Mouse (Mus musculus): Measurements from ENCODE around the gene 1700010I14Rik.
A peak's percentile ranks its signal among the peaks of the same experiment; 100 is the strongest.

1700010I14Rik gene

DNA sequence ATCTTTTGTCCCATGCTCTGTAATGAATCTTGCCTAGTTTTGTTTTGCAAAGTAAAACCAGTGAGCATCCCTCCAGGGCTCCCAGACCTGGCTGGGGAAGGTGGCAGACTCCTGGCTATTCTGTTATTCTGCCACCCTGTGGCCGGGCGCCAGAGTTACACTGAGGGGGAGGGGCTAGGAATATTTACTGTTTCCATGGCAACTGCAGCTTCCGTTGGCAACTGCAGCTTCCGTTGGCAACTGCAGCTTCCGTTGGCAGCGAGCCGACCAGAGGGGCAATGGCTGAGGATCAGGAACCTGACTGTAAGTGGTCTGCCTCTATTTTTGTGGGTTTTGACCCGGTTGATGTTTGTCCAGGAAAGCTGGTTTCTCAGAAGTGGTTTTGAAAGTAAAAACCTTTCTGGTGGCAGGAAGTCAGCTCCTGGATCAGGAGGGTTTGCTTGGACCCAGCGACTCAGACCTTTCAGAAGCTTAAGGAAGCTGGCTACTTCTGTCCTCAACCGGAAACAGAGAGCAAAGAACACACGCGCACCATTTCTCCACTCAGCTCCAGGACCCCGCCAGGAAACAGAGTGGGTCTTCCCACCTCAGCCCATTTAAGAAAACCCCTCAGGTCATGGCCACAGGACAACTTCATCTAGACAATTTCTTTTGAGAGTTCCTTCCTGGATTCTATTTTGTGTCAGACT lies at the start of gene 1700010I14Rik:
Gene 1700010I14Rik, plus strand, starts transcription at position 215 of the 689 bp plus-strand sequence.
- DNase-seq (ENCODE audit: low spot score): peak; percentile 80

DNA sequence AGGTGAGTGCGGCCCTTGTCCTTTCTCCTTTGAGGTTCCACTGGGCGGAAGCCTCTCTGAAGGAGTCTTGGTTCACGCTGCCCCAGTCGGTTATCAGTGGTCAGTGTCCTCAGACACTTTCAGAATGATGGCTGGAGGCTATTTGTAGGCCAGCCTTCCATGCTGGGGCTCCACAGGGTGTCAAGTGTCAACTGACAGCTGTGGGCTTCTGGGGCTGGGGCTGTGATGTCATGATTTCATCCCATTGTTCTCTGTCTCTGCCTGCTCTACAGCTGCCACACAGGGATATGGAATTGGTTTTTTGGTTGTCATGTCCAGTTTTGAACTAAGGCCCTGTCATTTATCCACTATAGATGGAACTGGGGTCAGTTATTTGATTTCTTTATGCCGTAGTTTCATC lies 36.5 kb upstream of the 1700010I14Rik start:
- DNase-seq (ENCODE audit: low spot score): no peak

DNA sequence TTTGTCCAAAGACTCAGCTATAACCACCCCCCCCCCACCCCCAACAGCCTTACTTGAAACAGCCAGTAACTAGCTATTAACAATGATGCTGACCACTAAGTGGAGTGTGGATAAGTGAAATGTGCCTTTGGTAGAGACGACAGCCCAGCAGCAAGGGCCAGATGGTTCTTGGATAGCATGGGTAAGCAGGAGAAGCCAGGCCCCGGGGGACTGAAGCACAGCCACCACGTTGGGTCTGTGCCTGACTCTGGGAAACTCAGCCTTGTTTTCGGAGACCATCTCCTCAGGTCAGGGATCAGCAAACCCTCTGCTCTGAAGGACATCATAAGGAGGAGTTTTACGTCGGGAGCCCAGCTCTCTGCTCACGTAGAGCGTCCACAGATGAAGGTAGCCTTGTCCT lies 35.2 kb upstream of the 1700010I14Rik start:
- no peak for DNase-seq (ENCODE audit: low spot score)

DNA sequence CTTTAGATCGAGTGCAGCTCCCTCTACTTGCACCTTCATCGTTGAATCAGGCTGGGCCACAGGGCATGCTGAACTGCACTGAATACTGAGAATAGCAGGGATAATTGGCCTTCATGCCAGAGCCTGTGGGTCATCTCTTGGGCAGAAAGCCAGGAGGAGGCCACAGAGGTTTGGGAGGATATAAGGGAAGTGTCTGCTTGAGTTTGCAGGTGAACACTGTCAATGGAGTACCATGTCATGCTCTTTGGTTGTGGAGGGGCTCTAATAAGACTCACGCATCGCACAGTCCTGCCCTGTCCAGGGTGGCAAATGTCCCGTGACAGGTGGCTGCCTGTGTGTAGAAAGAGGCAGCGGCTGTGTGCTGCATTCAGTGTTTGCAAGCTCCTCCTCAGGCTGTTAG lies 30.0 kb upstream of the 1700010I14Rik start:
- DNase-seq (ENCODE audit: low spot score): no peak

DNA sequence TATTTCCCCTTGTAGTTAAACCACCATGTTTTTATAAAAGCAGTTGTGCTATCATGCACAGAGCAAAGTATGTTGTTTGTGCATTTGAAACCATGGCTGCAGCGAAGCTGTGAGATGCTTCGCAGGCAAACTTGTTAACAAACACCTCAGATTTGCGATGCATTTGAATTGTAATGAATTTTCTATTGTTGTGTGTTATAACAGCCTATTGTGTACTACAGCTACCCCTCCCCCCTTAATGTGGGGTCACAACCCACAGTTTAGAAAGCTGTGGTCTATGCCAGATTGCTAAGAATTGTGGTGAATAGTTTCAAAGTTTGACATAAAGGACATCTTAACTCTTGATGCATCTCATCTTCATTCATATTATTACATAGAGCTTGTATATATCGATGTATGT lies 27.7 kb upstream of the 1700010I14Rik start:
- no peak for DNase-seq (ENCODE audit: low spot score)

DNA sequence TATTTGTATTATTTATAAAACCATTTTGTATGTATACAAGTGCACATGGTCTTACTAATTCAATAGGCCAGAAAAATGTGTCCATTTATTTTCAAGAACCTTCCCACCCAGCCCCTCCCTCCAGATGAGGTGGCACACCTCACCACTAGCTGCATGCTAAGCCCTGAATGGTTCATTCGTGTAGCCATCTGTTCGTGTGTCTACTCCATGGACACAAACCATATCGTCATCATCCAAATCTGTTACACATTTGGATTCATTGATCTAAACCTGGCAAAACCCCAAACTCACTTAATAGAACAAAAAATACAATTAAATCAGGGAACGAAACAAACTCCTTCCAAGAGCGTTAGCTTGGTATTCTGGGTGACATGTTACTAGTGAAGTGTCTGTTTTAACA lies 27.0 kb upstream of the 1700010I14Rik start:
- DNase-seq (ENCODE audit: low spot score): no peak

DNA sequence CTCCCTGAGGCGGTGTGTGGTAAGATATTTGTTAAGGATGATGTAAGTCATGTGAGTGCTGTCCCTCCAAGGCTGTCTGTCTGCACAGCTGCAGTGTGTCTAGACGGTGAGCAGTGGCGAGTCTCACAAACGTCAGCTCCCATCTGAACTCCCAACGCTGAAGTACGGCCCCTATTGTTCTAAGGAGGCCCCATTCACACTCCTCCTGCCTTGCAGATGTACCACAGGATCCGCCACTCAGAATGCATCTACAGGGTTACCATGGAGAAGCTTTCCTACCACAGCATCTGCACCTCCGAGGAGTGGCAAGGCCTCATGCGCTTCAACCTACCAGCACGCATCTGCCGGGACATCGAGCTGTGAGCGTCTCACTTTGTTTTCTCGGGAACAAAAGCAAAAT lies 26.5 kb upstream of the 1700010I14Rik start:
- DNase-seq (ENCODE audit: low spot score): no peak

DNA sequence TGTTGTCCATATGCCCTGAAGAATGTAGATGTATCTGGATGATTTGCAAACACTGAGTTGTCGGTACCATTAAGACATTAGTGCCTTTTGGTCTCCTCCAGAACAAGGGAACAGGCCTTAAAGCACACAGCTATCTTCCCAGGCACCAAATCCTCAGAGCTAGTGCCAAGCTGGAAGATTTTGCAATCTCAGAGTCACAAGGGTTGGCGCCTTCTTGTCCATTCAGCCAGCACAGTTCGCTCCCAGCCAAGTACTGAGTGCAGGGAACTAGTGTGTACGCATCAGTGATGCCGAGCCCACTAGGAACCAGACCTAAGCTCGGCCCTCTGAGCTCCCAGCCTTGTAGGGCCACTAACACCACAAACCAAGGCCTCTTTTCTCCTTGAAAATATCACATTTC lies 23.0 kb upstream of the 1700010I14Rik start:
- no peak for DNase-seq (ENCODE audit: low spot score)

DNA sequence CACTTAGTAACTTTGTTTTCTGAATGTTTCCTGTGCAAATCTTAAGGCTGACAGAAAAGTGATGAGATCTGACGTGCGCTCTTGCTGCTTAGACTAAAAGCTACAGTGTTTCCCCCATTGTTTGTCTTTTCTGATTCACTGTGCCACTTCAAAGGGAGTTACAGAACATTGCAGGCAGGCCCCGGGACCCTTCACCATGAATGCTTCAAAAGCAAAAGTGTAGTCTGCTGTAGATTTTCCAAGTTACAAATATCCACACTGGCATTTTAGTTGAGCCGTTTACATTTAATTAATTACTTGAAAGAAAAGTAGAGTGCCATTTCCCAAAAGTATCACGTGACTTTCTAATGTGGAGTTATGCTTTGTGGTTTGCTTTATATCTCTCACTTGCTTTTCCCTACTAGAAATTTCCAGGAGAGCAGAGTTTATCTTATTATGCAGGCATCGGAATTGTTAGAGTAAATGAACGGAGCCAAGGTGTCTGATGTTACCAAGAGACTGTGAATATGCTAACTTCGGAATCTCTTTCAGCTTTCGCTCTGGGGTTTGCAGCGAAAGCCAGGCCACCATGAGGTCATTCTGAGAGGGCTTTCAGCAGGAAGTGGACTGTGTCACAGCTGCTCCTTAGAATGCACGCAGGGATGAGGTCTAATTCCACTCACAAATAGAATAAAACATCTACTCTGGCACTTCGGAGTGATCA lies 15.8 kb upstream of the 1700010I14Rik start:
- DNase-seq (ENCODE audit: low spot score): no peak

DNA sequence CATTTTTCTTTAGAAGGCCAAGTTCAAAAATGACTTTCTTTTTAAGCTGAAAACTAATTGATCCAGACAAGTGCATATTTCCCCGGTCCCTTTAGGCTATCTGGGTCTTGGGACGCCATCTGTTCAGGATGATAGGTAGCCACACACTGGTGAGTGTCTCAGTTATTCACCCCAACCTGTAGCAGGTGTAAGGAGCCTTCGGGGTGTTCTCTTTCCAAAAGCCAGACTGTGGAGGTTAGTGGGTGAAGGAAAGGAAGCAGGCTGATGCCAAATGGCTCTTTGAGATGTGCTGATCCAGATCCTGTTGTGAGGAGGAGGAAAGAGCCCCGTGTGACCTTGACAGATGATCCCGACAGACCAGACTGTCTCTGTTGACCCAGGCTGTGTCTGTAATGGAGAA lies 14.8 kb upstream of the 1700010I14Rik start:
- DNase-seq (ENCODE audit: low spot score): no peak

DNA sequence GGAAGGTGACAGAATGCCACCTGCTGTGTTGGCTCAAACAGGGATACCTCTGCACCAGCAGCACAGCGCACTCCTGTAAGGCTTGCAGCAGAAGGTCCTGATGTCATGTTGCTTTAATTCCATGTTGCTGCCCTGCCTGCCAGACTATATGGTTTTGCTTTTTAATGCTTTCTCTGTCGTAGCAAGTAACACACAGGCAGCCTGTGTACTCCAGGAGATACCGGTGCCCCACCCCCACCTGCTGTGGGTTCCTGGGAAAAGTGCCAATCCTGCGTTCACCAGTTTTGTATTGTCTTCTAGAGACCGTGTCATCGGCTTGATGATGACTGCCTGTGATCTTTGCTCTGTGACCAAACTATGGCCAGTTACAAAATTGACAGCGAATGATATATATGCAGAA lies 13.7 kb upstream of the 1700010I14Rik start:
- DNase-seq (ENCODE audit: low spot score): no peak

DNA sequence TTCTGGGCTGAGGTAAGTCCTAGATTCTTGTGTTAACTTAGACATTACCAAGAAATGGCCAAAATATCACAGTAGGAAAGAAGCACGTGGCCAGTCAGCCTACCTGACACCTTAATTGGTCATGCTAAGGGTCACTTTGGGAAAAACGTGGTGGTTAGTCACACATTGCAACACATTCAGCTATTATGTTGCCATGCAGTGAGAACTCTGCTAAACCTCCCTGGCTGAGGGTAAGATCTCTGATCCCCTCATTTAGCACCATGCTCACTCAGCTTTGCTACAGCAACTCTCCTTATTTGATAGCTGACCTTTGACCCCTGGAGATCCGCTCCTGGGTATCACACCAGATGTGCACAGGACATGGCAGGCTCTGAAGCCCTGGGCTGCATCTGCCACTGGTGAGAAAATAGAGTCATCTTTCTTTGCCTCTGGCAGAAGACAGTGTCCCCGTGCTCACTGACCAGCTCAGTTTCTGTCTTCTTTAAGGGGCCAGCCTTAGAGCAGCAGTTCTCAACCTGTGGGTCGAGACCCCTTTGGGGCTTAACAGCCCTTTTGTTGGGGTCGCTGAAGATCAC lies 13.2 kb upstream of the 1700010I14Rik start:
- DNase-seq (ENCODE audit: low spot score): no peak

DNA sequence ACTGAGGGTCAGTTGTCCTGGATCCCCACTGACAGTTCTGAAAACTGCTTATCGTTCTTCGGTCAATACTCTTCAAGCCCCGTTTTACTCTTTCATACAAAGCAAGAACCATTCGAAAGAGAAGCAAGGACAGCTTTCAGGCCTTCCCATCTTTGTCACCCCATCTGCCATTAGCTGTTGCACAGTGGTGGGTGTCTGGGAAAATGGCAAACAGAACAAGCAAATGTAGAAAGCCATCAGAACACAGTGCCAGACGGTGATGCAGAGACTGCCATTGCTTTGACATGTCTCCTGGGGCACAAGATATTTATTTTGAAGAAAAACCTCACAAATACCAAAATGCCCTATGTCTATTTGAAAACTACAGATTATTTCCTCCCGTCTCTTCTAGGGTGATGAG lies 11.4 kb upstream of the 1700010I14Rik start:
- DNase-seq (ENCODE audit: low spot score): no peak

DNA sequence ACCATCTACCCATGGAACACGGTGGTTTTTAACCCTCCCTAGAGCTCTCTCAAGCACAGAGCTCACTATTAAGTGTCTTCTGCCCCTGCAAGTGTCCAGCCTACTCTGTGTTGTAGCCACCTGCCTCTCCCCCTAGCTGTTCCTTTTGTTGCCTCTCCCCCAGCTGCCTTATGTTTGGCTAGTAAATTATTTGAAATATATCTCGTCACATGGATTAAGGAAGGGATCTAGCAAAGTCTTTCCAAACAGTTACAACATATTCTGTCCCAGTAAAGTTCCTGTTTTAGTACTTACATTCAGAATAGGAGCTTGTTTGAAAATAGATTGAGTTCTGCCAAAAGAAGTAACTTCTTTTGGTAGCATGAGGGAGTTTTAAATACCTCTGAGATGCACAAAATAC lies 10.9 kb upstream of the 1700010I14Rik start:
- no peak for DNase-seq (ENCODE audit: low spot score)

DNA sequence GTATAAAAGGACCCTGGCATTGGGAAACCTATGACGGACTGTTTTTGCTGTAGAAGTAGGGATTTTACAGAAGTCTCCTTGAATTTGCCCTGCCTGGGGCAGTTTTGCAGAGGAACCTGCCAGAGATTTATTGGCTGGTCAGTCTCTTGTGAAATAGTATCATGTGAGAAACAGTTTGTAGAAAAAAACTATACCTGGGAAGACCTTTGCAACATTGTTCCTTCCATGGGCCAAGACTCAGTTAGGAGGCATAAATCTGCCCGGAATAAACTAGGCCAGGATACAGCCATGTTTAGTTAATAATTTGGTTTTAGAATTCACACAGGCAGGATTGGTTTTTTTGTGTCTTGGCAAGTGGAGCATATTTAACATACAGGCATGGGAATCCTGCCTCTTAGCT lies 4.6 kb upstream of the 1700010I14Rik start:
- no peak for DNase-seq (ENCODE audit: low spot score)

DNA sequence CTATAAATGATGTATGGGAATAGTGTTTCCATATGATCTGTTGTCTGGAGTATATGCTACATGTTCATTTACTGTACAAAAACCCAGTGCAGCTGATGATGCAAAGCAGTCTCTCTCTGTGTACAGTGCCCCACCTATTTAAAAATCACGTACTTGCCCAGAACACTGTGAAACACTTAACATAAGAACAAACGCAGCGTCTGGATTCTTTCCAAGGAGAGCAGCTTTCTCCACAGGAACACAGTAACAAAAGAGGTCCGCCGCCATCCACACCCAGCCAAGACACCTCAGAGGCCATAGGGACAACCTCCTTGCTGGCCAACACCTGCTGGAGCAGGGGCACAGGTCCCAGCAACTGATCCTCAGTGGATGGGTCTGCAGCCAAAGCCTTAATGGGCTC lies 2.4 kb upstream of the 1700010I14Rik start:
- no peak for DNase-seq (ENCODE audit: low spot score)

DNA sequence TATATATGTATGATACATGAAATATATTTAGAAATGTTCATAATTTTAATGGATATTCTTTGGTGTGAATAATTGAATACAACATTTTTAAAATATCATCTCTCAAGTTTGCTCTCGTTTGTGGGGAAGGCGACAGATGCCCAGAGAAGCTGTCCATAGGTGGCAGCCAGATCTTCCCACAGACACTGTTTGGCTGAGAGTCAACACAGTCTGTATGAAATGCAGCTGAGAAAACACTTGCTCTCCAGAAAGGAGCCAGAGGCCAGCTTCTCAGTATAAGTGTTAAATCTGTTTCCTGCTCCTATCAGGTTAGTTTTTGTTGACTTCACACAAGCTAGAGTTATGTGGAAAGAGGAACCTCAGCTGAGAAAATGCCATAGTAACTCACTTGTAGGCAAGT lies 1.6 kb upstream of the 1700010I14Rik start:
- peak; percentile 57 for DNase-seq (ENCODE audit: low spot score)

DNA sequence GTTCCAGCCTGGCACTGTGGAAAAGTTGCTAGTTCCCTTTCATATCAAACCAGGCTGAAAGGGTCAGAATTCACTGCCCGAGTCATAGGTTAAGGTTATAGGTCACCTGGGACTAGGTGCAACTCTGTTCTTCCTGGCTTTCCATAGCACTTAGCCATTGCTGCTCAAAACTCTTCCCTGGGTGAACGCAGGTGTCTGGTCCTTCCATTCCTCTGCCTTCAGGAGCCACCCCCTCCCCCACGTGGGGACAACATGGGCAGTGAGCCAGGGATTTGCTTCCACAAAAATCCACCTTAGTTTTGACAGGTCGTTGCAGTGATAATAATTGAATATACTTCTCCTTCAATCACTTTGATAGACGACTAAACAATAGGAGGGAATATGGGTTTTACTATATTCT lies 764 bp upstream of the 1700010I14Rik start:
- DNase-seq (ENCODE audit: low spot score): no peak

DNA sequence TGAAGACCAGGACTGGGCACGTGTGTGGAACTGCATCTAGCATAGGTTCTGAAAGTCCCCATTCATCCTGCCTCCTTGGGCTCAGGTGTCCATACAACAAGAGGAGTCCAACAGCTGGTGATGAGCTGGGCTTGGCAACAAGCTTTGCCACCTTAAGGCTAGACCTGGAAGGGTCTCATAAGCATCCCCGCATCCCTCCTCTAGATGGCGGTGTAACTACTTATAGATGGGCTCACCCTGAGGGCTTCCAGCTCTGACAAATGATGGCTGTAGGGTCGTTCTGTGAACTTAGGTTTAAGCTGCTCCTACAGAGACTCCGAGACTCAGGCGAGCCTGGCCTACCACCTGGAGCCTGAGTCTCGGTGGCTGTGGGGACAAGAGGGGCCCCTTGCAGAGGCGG lies 3.0 kb downstream of the 1700010I14Rik start:
- DNase-seq (ENCODE audit: low spot score): no peak

DNA sequence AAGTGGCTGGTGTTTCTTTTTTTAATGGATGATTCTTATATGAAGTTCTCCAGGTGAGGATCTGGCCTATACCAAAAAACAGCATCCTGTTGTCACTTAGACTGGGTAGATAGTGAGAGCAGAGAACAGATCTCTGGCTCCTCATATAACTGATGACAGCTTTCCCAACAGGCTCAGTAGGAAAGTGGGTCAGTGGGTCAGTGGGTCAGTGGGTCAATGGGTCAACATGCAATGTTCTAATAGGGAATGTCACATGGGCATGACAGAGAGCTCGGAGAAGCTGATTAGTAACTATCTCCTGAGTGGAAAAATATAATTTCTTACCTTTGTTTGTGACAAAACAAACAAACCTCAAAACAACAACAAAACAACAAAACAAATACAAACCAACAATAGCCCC lies 7.2 kb downstream of the 1700010I14Rik start:
- DNase-seq (ENCODE audit: low spot score): no peak

DNA sequence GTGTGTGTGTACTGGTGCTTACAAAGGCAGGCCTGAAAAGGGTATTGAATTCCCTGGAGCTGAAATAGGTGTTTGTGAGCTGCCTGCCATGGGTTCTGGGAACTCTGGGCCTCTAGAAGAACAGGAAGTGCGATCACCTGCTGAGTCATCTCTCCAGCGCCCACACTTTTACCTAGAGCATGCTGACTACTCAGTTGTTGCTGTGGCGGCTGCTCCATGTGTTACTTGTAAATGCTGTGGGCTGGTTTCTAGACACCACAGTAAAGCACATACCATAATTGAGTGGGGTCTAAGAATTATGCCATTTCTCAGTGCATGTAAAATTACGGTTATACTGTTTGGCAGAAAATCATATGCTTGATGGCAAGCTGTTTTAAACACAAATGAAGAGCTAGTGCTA lies 14.3 kb downstream of the 1700010I14Rik start:
- no peak for DNase-seq (ENCODE audit: low spot score)

DNA sequence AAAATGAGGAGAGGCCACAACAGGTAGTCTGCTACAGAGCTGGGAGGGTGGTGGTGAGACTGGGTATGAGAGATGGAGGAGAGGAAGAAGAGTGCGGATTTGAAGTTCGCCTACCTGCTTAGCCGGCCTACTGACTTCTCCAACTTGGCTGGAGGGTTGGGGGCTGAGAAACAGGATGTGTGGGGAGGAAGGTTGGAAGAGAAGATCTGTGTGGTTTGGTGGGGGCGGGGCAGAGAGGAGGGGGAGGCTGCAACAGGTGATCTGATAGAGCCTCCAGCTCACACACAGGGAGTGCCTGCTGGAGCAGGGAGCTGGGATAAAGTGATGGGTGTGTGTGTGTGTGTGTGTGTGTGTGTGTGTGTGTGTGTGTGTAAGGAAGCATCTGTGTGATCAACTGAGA lies 16.4 kb downstream of the 1700010I14Rik start:
- DNase-seq (ENCODE audit: low spot score): no peak

DNA sequence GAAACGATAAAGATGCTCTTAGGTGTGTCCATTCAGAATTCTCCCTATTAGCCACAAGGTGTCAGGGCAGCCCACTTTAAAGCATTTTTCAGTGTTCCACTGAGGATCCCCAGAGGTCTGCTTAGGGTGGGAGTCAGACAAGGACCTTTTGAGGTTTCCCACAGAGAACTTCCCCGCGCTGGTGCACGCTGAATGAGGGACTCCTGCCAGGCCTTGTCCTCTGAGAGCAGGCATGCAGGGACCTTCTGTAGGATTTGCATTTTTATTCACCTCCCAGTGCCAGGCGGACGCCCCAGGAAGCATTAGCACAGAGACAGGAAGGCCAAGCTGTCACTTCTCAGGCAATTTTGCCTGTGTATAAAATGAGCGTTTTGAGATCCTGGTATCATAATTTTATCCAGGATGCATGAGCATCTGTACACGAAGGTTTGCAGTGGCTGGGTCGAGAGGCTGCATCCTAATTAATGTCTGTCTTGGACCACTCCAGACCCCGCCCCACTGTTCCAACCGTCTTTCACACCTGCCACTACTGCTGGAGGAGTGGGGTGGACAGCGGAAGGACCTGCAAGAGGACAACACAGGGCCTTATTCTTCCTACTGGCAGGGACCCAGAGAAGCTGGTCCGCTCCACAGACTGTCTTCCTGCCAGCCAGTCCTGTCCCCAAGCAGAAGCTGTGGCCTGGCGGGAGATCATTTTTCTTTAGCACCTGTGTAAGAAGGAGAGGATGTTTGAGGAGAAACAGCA lies 35.2 kb downstream of the 1700010I14Rik start:
- no peak for DNase-seq (ENCODE audit: low spot score)
